Mouse (Mus musculus) embryonic facial prominence, embryonic 11.5 days (tissue): ENCODE results near the gene Slc5a5. TPM values are rescaled to one million over a fixed set of nuclear protein-coding genes. Genes with fewer than 3 reads are reported as not detected.
"Not testable (repeated sequence)": the region's sequence is repeated elsewhere in the genome, so short reads cannot be mapped to it uniquely, and the experiment has no call there.

Experiments used
- ATAC-seq: fragments of 200-750 bp; cut with Nextera tagmentation; replicated peaks from 2 replicates; pipeline ENCODE4 v1.8.0; 2017; ENCODE audit warnings: low read depth; ENCODE audit not compliant: insufficient number of reproducible peaks, low FRiP score, low TSS enrichment
- DNase-seq: peaks from one replicate; pipeline ENCODE4 v3.0.0-alpha.2; 2015; ENCODE audit warnings: low spot score
- H3K27ac ChIP-seq: fragments of 300-500 bp; sonication (generic); replicated peaks from 2 replicates; pipeline ENCODE4 v1.5.1; 2014; ENCODE audit warnings: mild to moderate bottlenecking, low read depth, low read length, control low read depth
- H3K27me3 ChIP-seq: fragments of 300-500 bp; sonication (generic); 2 replicates; pipeline ENCODE4 v1.6.1; 2014; ENCODE audit warnings: mild to moderate bottlenecking, low read length, moderate library complexity, mixed read lengths; ENCODE audit not compliant: control insufficient read depth, insufficient read depth
- H3K36me3 ChIP-seq: fragments of 300-500 bp; sonication (generic); replicated peaks from 2 replicates; pipeline ENCODE4 v1.6.1; 2014; ENCODE audit warnings: low read depth, mild to moderate bottlenecking, low read length, moderate library complexity, mixed read lengths; ENCODE audit not compliant: control insufficient read depth, insufficient read depth
- H3K4me1 ChIP-seq: fragments of 300-500 bp; sonication (generic); 2 replicates; pipeline ENCODE4 v1.6.1; 2014; ENCODE audit warnings: low read length, mixed read lengths; ENCODE audit not compliant: control insufficient read depth, insufficient read depth
- H3K4me2 ChIP-seq: fragments of 300-500 bp; sonication (generic); 2 replicates; pipeline ENCODE4 v1.6.1; 2014; ENCODE audit warnings: low read depth, mild to moderate bottlenecking, control low read depth, low read length, moderate library complexity
- H3K4me3 ChIP-seq: fragments of 300-500 bp; sonication (generic); 2 replicates; pipeline ENCODE4 v1.5.1; 2014; ENCODE audit warnings: low read depth, low read length, control low read depth
- H3K9ac ChIP-seq: fragments of 300-500 bp; sonication (generic); replicated peaks from 2 replicates; pipeline ENCODE4 v1.6.1; 2014; ENCODE audit warnings: mild to moderate bottlenecking, control low read depth, low read length
- H3K9me3 ChIP-seq: fragments of 300-500 bp; sonication (generic); replicated peaks from 2 replicates; pipeline ENCODE4 v1.6.1; 2016; ENCODE audit warnings: mild to moderate bottlenecking, low read length, inconsistent platforms, mixed read lengths; ENCODE audit not compliant: control insufficient read depth
- WGBS: fragments of 180-500 bp; shearing (Covaris S2); extraction: QIAGEN DNeasy Blood & Tissue Kit; methylation state at CpG from one replicate; pipeline ENCODE4 v1.1.7; 2014; 5-methylcytosine and 5-hydroxymethylcytosine counted together
- polyA plus RNA-seq: library from polyadenylated mRNA; unstranded; fragments of >200 nt; fragmentation: Nextera tagmentation; extraction: Ambion mirVana; gene quantifications from 2 replicates; pipeline ENCODE4 v1.2.1, GENCODE M21; 2014

Gene Slc5a5
- polyA plus RNA-seq, 1 experiment from 2014 or later, result 0.27 TPM

- Histone ChIP-seq H3K36me3 (peaks cover 9% of the 10 kb centered on the region), H3K9me3 (no peaks in the 10 kb centered on the region), H3K4me2 (no peak overlapping the region), H3K4me3 (no peak overlapping the region), H3K9ac (no peak overlapping the region), H3K4me1 (no peaks in the 10 kb centered on the region; the same call in 1 of the 2 replicates), H3K27me3 (no peaks in the 10 kb centered on the region), H3K27ac (no peak overlapping the region)
- WGBS, result 86% methylated on average over 2 of the region's 2 CpGs
- ATAC-seq, result no peak
- DNase-seq, result no peak
Measured at GRCm38 (mm10) chr8:70899226-70899625, 6.7 kb upstream of the Slc5a5 start.

GRCm38 (mm10) chr8:70898661-70899198, 6.2 kb upstream of the Slc5a5 start:
- ATAC-seq, result no peak
- H3K27me3 ChIP-seq, result no peaks in the 10 kb centered on the region
- no peaks in the 10 kb centered on the region for H3K9me3 ChIP-seq
- peak overlapping the region; percentile 74; the same call in 1 of the 2 replicates for H3K9ac ChIP-seq
- no peak overlapping the region for H3K4me3 ChIP-seq
- H3K4me1 ChIP-seq, result no peaks in the 10 kb centered on the region; the same call in 1 of the 2 replicates
- no peak overlapping the region for H3K4me2 ChIP-seq
- WGBS, result 40% methylated on average over 2 of the region's 2 CpGs
- peaks cover 9% of the 10 kb centered on the region for H3K36me3 ChIP-seq
- no peak overlapping the region for H3K27ac ChIP-seq
- no peak for DNase-seq

- H3K4me3 ChIP-seq, result peak overlapping the region; percentile 77
- H3K36me3 ChIP-seq, result peaks cover 9% of the 10 kb centered on the region
- DNase-seq, result peak; percentile 92
- peaks cover 8% of the 10 kb centered on the region for H3K27me3 ChIP-seq
- peak overlapping the region; percentile 7 for H3K27ac ChIP-seq
- no peaks in the 10 kb centered on the region; the same call in none of the 2 replicates for H3K4me1 ChIP-seq
- no peaks in the 10 kb centered on the region for H3K9me3 ChIP-seq
- WGBS, result under 1% methylated on average over 20 of the region's 20 CpGs
- H3K4me2 ChIP-seq, result peak overlapping the region; percentile 72
- H3K9ac ChIP-seq, result peak overlapping the region; percentile 74
- peak; percentile 24 for ATAC-seq
Measured at GRCm38 (mm10) chr8:70897681-70898413, 5.3 kb upstream of the Slc5a5 start.

DNA sequence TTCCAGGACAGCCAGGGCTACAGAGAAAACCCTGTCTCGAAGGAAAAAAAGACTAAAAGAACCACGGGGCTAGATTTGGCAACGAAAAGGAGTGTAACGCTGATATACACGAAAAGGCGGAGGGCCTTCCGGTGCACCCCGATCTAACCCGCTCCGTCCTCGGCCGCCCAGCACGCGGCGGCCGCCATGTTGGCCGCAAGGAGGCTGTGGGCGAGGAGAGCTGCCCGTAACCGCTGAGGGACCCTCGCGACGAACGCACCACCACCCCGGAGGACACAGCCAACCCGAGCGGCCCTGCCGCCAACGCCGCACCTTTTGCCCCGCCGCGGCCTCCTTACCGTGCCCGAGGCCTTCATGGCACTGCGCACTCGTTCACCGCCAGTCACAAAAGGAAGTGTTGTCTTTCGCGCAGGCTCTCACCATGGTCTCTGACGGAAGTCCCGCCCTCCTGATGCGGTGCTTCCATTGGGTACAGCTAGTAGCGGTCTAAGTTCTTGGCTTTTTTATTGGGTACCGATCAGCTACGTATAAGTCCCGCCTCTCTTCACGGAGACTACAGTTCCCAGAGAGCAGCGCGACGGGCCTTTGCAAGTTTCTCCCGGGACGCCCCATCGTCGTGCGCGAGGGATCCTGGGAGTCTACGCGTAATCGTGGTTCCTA, 4.6 kb upstream of the Slc5a5 start, which contains the start of gene Rpl18a:
Gene Rpl18a, minus strand, starts transcription at position 392 of the 660 bp plus-strand sequence.
- H3K4me1 ChIP-seq, result peaks cover 6% of the 10 kb centered on the region
- DNase-seq, result peak; percentile 99
- no peaks in the 10 kb centered on the region for H3K9me3 ChIP-seq
- peaks cover 9% of the 10 kb centered on the region for H3K36me3 ChIP-seq
- H3K4me2 ChIP-seq, result peak within 1 kb of the TSS; percentile 87
- peaks cover 15% of the 10 kb centered on the region for H3K27me3 ChIP-seq
- peak within 1 kb of the TSS; percentile 90 for H3K9ac ChIP-seq
- H3K27ac ChIP-seq, result peak within 1 kb of the TSS; percentile 7
- WGBS, result under 1% methylated on average over 60 of the region's 60 CpGs
- peak; percentile 95 for ATAC-seq
- H3K4me3 ChIP-seq, result peak within 1 kb of the TSS; percentile 77

GRCm38 (mm10) chr8:70896316-70897020, 3.9 kb upstream of the Slc5a5 start:
- Histone ChIP-seq H3K27ac (0 out of 2 replicates have a peak overlapping the region, but pooled peaks have one; percentile 5), H3K27me3 (peaks cover 21% of the 10 kb centered on the region), H3K4me2 (peak overlapping the region; percentile 87), H3K4me1 (peaks cover 9% of the 10 kb centered on the region), H3K4me3 (peak overlapping the region; percentile 77), H3K9ac (peak overlapping the region; percentile 90), H3K36me3 (peaks cover 9% of the 10 kb centered on the region), H3K9me3 (no peaks in the 10 kb centered on the region)
- DNase-seq (peak; percentile 13), ATAC-seq (no peak)
- 6% methylated on average over 25 of the region's 25 CpGs for WGBS

GRCm38 (mm10) chr8:70895571-70896259, 3.2 kb upstream of the Slc5a5 start:
- Histone ChIP-seq H3K9ac (peak overlapping the region; percentile 90), H3K4me2 (peak overlapping the region; percentile 87), H3K4me3 (peak overlapping the region; percentile 77), H3K27me3 (peaks cover 29% of the 10 kb centered on the region)
- H3K36me3 ChIP-seq, DNase-seq, ATAC-seq, H3K4me1 ChIP-seq, H3K9me3 ChIP-seq, H3K27ac ChIP-seq: not testable (repeated sequence)
- WGBS, result 84% methylated on average over 23 of the region's 24 CpGs

DNA sequence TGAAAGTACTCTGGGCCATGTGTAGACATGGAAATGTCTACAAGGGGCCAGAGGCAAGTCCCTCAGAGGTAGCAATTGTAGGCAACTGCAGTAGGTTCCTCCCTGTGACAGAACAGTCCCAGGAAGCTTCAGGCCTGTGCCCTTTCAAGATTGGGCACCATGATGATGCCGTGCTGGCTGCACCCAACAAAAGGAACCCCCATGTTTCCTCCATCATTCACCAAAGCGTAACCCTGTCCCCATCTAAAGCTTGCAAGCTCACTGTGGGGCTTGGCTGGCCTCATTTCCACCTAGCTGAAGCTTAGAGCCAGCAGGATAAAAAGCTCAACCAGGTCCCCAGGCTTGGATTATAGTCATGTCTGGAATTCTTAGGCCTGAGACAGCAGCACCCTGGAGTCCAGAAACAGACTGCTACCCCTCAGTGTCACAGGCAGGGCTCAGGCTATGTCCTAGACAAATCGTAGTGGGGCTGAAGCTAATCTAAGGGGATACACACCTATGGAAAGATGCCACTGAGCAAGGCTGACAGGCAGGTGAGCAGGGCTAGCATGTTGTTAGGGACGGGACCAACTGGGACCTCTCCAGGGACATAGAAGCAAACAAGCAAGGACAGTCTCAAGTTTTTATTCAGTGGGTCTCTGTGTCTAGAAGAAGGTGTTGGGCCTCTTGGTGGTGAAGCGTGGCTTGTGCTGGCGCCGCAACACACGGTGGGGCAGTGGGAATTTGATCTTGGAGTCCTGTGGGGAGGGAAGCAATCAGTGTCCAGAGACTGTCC, 2.4 kb upstream of the Slc5a5 start:
- Histone ChIP-seq H3K4me3 (no peak overlapping the region), H3K9ac (no peak overlapping the region), H3K36me3 (peaks cover 9% of the 10 kb centered on the region), H3K27me3 (peaks cover 29% of the 10 kb centered on the region), H3K9me3 (no peaks in the 10 kb centered on the region), H3K27ac (no peak overlapping the region), H3K4me2 (no peak overlapping the region), H3K4me1 (peaks cover 9% of the 10 kb centered on the region)
- DNase-seq (no peak), ATAC-seq (no peak)
- 89% methylated on average over 8 of the region's 8 CpGs for WGBS
